Comparison of ENCODE assay signal across 20 mouse cellular contexts in the genomic region with DNA sequence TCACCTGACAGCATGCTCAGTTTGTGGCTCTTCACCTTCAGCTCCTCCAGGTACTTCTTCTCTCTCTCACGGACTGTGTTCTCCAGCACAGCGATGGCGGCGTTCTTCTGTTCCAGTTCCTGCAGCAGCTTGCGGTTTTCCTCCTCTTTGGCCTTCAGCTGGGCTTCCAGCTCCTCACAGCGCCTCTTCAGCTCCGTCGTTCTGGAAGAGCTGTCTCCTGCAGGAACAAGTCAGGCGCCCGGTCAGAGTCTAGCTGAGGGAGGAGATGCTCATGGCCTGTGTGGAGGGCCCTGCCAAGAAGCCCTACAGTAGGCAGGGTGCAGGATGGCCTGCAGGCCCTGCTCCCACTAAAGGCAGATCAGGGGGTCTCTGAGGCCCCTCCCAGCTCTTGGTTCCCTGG. TPM values are rescaled to one million over a fixed set of nuclear protein-coding genes. Genes with fewer than 3 reads are reported as not detected.
DNase-seq lines count a peak whose midpoint lies in the region; ATAC-seq and TF ChIP-seq lines count a peak whose summit lies in the region.
"Had no signal": no experiment of that assay in that cellular context is flagged by ENCODE, and none has a peak within 500 bp of the region (broad histone marks: within the 10 kb centered on the region; RNA-seq: fewer than 3 reads in every experiment).

No protein-coding gene starts in this region.

- H3K27ac ChIP-seq in left cerebral cortex, adult 2 months, result peak overlapping the region; percentile 63; the same call in 1 of the 2 replicates
- no peak overlapping the region for H3K27ac ChIP-seq in midbrain, postnatal 0 days (ENCODE audit: low read depth, low read length)
- H3K27ac ChIP-seq: embryonic facial prominence, embryonic 13.5 days; forebrain, embryonic 13.5 days; hindbrain, embryonic 10.5 days; hindbrain, embryonic 14.5 days; intestine, embryonic 15.5 days had no signal

- no peaks in the 10 kb centered on the region for H3K9me3 ChIP-seq in midbrain, postnatal 0 days (ENCODE audit: low read length)
- H3K9me3 ChIP-seq: embryonic facial prominence, embryonic 13.5 days; forebrain, embryonic 13.5 days; G1E; heart, embryonic 12.5 days; hindbrain, embryonic 10.5 days; intestine, embryonic 15.5 days had no signal

- intact Hi-C loops in left cerebral cortex, adult 2 months (cut with DNase I), result no loop called here
- intact Hi-C loops in left cerebral cortex, postnatal 25 days (cut with DNase I), result no loop called here

- no peak for ATAC-seq in midbrain, postnatal 0 days (ENCODE audit: low FRiP score)
- ATAC-seq: activated CD4-positive, CD25-positive, alpha-beta regulatory T cell, adult 4 months; forebrain, embryonic 13.5 days; forebrain, postnatal 0 days; intestine, embryonic 15.5 days had no signal

- WGBS in midbrain, postnatal 0 days, result 88% methylated on average over 10 of the region's 10 CpGs

- H3K4me3 ChIP-seq in left cerebral cortex, adult 2 months, result no peak overlapping the region
- H3K4me3 ChIP-seq in midbrain, postnatal 0 days (ENCODE audit: low read depth, low read length), result no peak overlapping the region
- H3K4me3 ChIP-seq: embryonic facial prominence, embryonic 13.5 days; forebrain, embryonic 13.5 days; heart, embryonic 12.5 days; hindbrain, embryonic 10.5 days; intestine, embryonic 15.5 days had no signal

- no peak overlapping the region for H3K9ac ChIP-seq in midbrain, postnatal 0 days (replicated peaks; ENCODE audit: low read length, poor library complexity, severe bottlenecking)
- H3K9ac ChIP-seq: embryonic facial prominence, embryonic 13.5 days; forebrain, embryonic 13.5 days; forebrain, postnatal 0 days; heart, embryonic 12.5 days; hindbrain, embryonic 14.5 days; intestine, embryonic 15.5 days had no signal

- no peak overlapping the region for H3K4me2 ChIP-seq in midbrain, postnatal 0 days (ENCODE audit: low read depth, low read length, poor library complexity, severe bottlenecking)
- H3K4me2 ChIP-seq: embryonic facial prominence, embryonic 13.5 days; forebrain, embryonic 13.5 days; heart, embryonic 12.5 days; hindbrain, embryonic 14.5 days; intestine, embryonic 15.5 days had no signal

- H3K4me1 ChIP-seq in midbrain, postnatal 0 days (ENCODE audit: insufficient read depth, low read length), result no peaks in the 10 kb centered on the region
- H3K4me1 ChIP-seq: hindbrain, embryonic 10.5 days; intestine, embryonic 15.5 days had no signal

- no peak for TF ChIP-seq CTCF in left cerebral cortex, adult 2 months (IDR thresholded peaks at IDR 0.05)
- TF ChIP-seq CTCF in midbrain, postnatal 0 days (IDR thresholded peaks at IDR 0.05), result no peak

- DNase-seq in cerebellum, adult 11-12 months, result peak; percentile 58
- DNase-seq in cerebellum, postnatal 4 days (ENCODE audit: low spot score in 2 of 2), result no peak
- no peak for DNase-seq in left cerebral cortex, adult 2 months (ENCODE audit: extremely low spot score in 1 of 2, low spot score in 2 of 2)
- no peak for DNase-seq in left cerebral cortex, postnatal 25 days (ENCODE audit: low spot score in 2 of 2)
- DNase-seq in brain, adult 2 months (ENCODE audit: low read depth, low spot score), result peak; percentile 64
- no peak for DNase-seq in right cerebral cortex, adult 18-20 months
- no peak for DNase-seq in urinary bladder, postnatal 10 days (ENCODE audit: low spot score)
- no peak for DNase-seq in midbrain, postnatal 0 days (ENCODE audit: low spot score)
- DNase-seq: adrenal gland, postnatal 14 days; forebrain, postnatal 0 days; gastrocnemius, postnatal 14 days; kidney, adult 18-20 months had no signal

- H3K27me3 ChIP-seq in midbrain, postnatal 0 days (ENCODE audit: insufficient read depth, low read length), result no peaks in the 10 kb centered on the region
- H3K27me3 ChIP-seq: embryonic facial prominence, embryonic 13.5 days; forebrain, embryonic 13.5 days; intestine, embryonic 15.5 days had no signal

- H3K36me3 ChIP-seq in midbrain, postnatal 0 days (ENCODE audit: insufficient read depth, low read length), result peaks cover 67% of the 10 kb centered on the region
- H3K36me3 ChIP-seq: heart, embryonic 12.5 days; intestine, embryonic 15.5 days had no signal

RNA-seq across cellular contexts. Expression of a gene that starts 26.1 kb away (rescaled TPM):
- 10 to 100 TPM; 80.9 to 86.3 TPM for total RNA-seq in left cerebral cortex, adult 2 months (2021)
- 10 to 100 TPM; 72.2 to 73.5 TPM for total RNA-seq in left cerebral cortex, postnatal 25 days (2021)
- 37.1 and 39.9 TPM in 2 replicates for total RNA-seq in midbrain, postnatal 0 days (2014; rRNA removed)
- 50.4 and 57.8 TPM in 2 replicates for polyA plus RNA-seq in midbrain, postnatal 0 days (2015; fragmentation: Nextera tagmentation; extraction: Ambion mirVana)

RNA-seq across cellular contexts. Expression of a gene that starts 26.4 kb away (rescaled TPM):
- total RNA-seq in left cerebral cortex, adult 2 months (2021), result 10 to 100 TPM; 68.4 to 77.1 TPM
- 10 to 100 TPM; 65.8 to 70.9 TPM for total RNA-seq in left cerebral cortex, postnatal 25 days (2021)
- 29.2 and 44.4 TPM in 2 replicates for total RNA-seq in midbrain, postnatal 0 days (2014; rRNA removed)
- polyA plus RNA-seq in midbrain, postnatal 0 days (2015; fragmentation: Nextera tagmentation; extraction: Ambion mirVana), result 50.0 and 50.2 TPM in 2 replicates

Comparison
In these comparisons a context has a peak if more than half of its experiments do, and no peak if none do; other contexts are left out.
1. DNase-seq: peak in cerebellum, adult 11-12 months (single experiment) and brain, adult 2 months (single experiment); none in cerebellum, postnatal 4 days (0 of 2), left cerebral cortex, adult 2 months (0 of 2), left cerebral cortex, postnatal 25 days (0 of 2), right cerebral cortex, adult 18-20 months (single experiment), urinary bladder, postnatal 10 days (single experiment) and midbrain, postnatal 0 days (single experiment).